Mouse (Mus musculus): ENCODE measurements around the gene Vsig1. TPM values are rescaled to one million over a fixed set of nuclear protein-coding genes. Genes with fewer than 3 reads are reported as not detected.

Gene Vsig1
- polyA plus RNA-seq, 1 experiment from 2014 or later, result 0.08 TPM

DNA sequence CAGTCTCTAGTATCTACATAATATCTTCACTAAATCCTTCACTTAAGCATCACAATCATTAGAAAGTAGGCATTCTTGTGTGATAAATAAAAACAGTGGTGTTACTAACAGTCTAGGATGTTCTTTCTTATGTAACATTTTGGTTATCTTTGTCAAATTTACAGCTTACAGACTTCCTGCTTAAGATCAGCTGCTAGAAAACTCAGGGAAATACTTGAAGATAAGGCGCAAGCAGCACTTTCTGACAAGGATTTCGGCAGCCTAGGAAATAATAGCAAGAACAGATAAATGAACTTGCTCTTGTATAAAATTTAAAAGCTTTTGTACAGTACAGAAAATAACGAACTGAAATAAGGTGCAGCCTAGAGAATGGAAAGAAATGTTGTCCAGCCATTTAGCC is 25.9 kb downstream of the Vsig1 start:
- no peak for ATAC-seq (ENCODE audit: insufficient read depth)
- no peaks in the 10 kb centered on the region for H3K4me1 ChIP-seq (ENCODE audit: insufficient read depth)
- no peak for TF ChIP-seq CTCF (IDR thresholded peaks at IDR 0.05; ENCODE audit: low read depth)
- no peaks in the 10 kb centered on the region for H3K9me3 ChIP-seq (ENCODE audit: low read depth, low read length)
- no peak overlapping the region for H3K9ac ChIP-seq
- H3K4me3 ChIP-seq (ENCODE audit: low read depth, low read length), result no peak overlapping the region
- 64% methylated on average over 3 of the region's 3 CpGs for WGBS
- H3K4me2 ChIP-seq, result no peak overlapping the region
- no peak for DNase-seq
- no peaks in the 10 kb centered on the region; the same call in 1 of the 2 replicates for H3K27me3 ChIP-seq (ENCODE audit: insufficient read depth, low read length)
- no peak overlapping the region for H3K27ac ChIP-seq (ENCODE audit: low read depth)
- H3K36me3 ChIP-seq (ENCODE audit: insufficient read depth), result no peaks in the 10 kb centered on the region

DNA sequence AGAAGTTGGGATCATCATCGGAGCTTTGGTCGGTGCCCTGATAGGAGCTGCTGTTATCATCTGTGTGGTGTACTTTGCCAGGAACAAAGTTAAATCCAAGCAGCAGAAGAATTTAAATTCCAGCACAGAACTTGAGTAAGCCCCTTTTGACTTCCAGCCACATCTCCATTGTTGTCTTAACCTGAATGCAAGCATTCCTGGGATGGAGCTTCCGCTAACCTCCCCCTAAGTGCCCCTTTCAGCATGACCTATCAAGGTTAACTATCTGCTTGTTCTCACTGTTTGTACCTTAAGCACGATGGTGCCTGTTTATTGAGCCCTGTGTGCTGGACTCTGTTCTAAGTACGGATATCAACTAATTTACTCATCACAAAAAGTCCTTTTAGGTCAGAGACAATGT is 28.9 kb downstream of the Vsig1 start:
- Histone ChIP-seq H3K4me2 (no peak overlapping the region), H3K9me3 (ENCODE audit: low read depth, low read length) (no peaks in the 10 kb centered on the region), H3K36me3 (ENCODE audit: insufficient read depth) (no peaks in the 10 kb centered on the region), H3K4me3 (ENCODE audit: low read depth, low read length) (no peak overlapping the region), H3K9ac (no peak overlapping the region), H3K27ac (ENCODE audit: low read depth) (no peak overlapping the region), H3K27me3 (ENCODE audit: insufficient read depth, low read length) (no peaks in the 10 kb centered on the region; the same call in 1 of the 2 replicates), H3K4me1 (ENCODE audit: insufficient read depth) (no peaks in the 10 kb centered on the region)
- DNase-seq, result no peak
- no peak for TF ChIP-seq CTCF (IDR thresholded peaks at IDR 0.05; ENCODE audit: low read depth)
- WGBS, result 54% methylated on average over 5 of the region's 5 CpGs
- no peak for ATAC-seq (ENCODE audit: insufficient read depth)

DNA sequence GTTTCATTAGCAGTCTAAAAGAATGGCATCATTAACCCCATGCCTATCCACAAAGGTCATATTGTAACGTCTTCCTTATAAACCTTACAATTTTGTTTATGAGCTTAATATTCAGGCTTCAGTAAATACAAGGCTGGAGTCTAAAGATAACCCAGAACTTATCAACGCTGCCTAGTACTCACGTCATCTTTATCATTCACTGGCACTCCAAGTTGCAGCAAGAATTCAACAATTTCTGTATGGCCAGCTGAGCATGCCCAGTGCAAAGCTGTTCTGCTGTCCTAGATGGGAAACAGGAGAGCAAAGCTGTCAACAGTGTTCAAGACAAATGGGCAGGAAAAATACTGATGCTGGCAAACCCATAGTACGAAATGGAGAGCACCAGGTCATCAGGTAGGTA is 46.2 kb downstream of the Vsig1 start:
- no peaks in the 10 kb centered on the region for H3K4me1 ChIP-seq (ENCODE audit: insufficient read depth)
- TF ChIP-seq CTCF (IDR thresholded peaks at IDR 0.05; ENCODE audit: low read depth), result no peak
- no peak overlapping the region for H3K4me2 ChIP-seq
- peaks cover 5% of the 10 kb centered on the region; the same call in 1 of the 2 replicates for H3K36me3 ChIP-seq (ENCODE audit: insufficient read depth)
- no peak for DNase-seq
- H3K9ac ChIP-seq, result no peak overlapping the region
- no peak overlapping the region for H3K4me3 ChIP-seq (ENCODE audit: low read depth, low read length)
- ATAC-seq (ENCODE audit: insufficient read depth), result no peak
- H3K9me3 ChIP-seq (ENCODE audit: low read depth, low read length), result no peaks in the 10 kb centered on the region
- no peak overlapping the region for H3K27ac ChIP-seq (ENCODE audit: low read depth)
- 85% methylated on average over 4 of the region's 4 CpGs for WGBS
- no peaks in the 10 kb centered on the region for H3K27me3 ChIP-seq (ENCODE audit: insufficient read depth, low read length)

DNA sequence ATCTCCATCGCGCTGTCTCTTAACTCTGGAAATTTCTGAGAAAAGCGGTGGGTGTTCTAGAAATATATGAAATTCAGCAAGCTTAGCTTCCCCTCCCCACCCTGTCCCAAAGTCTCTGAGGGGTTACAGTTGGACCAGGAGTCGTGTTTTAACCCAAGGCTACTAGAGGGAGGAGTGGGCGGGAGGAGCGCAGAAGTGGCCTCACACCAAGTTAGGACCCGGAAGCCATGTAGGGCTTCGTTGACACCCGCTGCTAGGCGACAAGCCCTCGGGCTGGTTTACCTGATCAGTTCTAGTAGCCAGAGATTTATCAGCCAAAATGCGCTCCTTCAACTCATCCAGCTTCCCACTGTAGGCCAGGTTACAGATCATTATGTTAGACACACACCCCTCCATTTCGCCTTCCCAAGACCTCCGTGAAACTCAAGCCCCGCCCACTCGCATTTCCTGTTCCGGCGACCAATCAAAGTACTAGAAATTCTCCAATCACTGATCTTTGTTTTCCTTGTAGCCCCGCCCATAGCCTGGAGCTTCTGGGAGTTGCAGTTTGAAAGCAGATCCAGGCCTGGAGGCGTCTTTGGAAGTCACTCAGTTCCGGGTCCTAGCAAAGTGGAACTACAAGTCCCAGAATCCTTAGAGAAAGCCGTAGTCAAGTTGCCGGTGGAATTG is 49.0 kb downstream of the Vsig1 start, which contains the start of the genes Psmd10 and Atg4a:
Gene Psmd10 (minus strand): TSS at position 457 of the 669 bp plus-strand sequence.
Gene Atg4a (plus strand): TSS at position 636 of the 669 bp plus-strand sequence.
- H3K9ac ChIP-seq, result peak within 1 kb of the TSS; percentile 49
- H3K4me2 ChIP-seq, result peak within 1 kb of the TSS; percentile 66
- H3K27ac ChIP-seq (ENCODE audit: low read depth), result no peak within 1 kb of the TSS
- no peaks in the 10 kb centered on the region for H3K36me3 ChIP-seq (ENCODE audit: insufficient read depth)
- ATAC-seq (ENCODE audit: insufficient read depth) (peak; percentile 98), DNase-seq (peak; percentile 95)
- no peak for TF ChIP-seq CTCF (IDR thresholded peaks at IDR 0.05; ENCODE audit: low read depth)
- no peaks in the 10 kb centered on the region for H3K9me3 ChIP-seq (ENCODE audit: low read depth, low read length)
- no peaks in the 10 kb centered on the region for H3K4me1 ChIP-seq (ENCODE audit: insufficient read depth)
- H3K4me3 ChIP-seq (ENCODE audit: low read depth, low read length), result peak within 1 kb of the TSS; percentile 45
- 13% methylated on average over 23 of the region's 23 CpGs for whole genome bisulfite sequencing
- H3K27me3 ChIP-seq (ENCODE audit: insufficient read depth, low read length), result no peaks in the 10 kb centered on the region

GRCm38 (mm10) chrX:140956959-140957358 is 49.6 kb downstream of the Vsig1 start:
- no peaks in the 10 kb centered on the region for H3K36me3 ChIP-seq (ENCODE audit: insufficient read depth)
- 15% methylated on average over 5 of the region's 5 CpGs for WGBS
- H3K9me3 ChIP-seq (ENCODE audit: low read depth, low read length), result no peaks in the 10 kb centered on the region
- H3K27me3 ChIP-seq (ENCODE audit: insufficient read depth, low read length), result no peaks in the 10 kb centered on the region
- DNase-seq (no peak), ATAC-seq (ENCODE audit: insufficient read depth) (no peak)
- peak overlapping the region; percentile 36 for H3K9ac ChIP-seq
- peak overlapping the region; percentile 66 for H3K4me2 ChIP-seq
- H3K4me1 ChIP-seq (ENCODE audit: insufficient read depth), result no peaks in the 10 kb centered on the region
- H3K4me3 ChIP-seq (ENCODE audit: low read depth, low read length), result peak overlapping the region; percentile 45
- TF ChIP-seq CTCF (IDR thresholded peaks at IDR 0.05; ENCODE audit: low read depth), result peak; percentile 4; the same call in 1 of the 2 replicates
- no peak overlapping the region for H3K27ac ChIP-seq (ENCODE audit: low read depth)

- H3K27me3 ChIP-seq (ENCODE audit: insufficient read depth, low read length), result no peaks in the 10 kb centered on the region
- H3K9me3 ChIP-seq (ENCODE audit: low read depth, low read length), result no peaks in the 10 kb centered on the region
- DNase-seq, result no peak
- H3K4me3 ChIP-seq (ENCODE audit: low read depth, low read length), result no peak overlapping the region
- no peaks in the 10 kb centered on the region for H3K4me1 ChIP-seq (ENCODE audit: insufficient read depth)
- WGBS, result 87% methylated on average over 1 of the region's 1 CpGs
- H3K9ac ChIP-seq, result no peak overlapping the region
- H3K4me2 ChIP-seq, result no peak overlapping the region
- no peak overlapping the region for H3K27ac ChIP-seq (ENCODE audit: low read depth)
- TF ChIP-seq CTCF (IDR thresholded peaks at IDR 0.05; ENCODE audit: low read depth), result no peak
- no peaks in the 10 kb centered on the region for H3K36me3 ChIP-seq (ENCODE audit: insufficient read depth)
- no peak for ATAC-seq (ENCODE audit: insufficient read depth)
Observed at GRCm38 (mm10) chrX:140978943-140979342, 71.5 kb downstream of the Vsig1 start.

DNA sequence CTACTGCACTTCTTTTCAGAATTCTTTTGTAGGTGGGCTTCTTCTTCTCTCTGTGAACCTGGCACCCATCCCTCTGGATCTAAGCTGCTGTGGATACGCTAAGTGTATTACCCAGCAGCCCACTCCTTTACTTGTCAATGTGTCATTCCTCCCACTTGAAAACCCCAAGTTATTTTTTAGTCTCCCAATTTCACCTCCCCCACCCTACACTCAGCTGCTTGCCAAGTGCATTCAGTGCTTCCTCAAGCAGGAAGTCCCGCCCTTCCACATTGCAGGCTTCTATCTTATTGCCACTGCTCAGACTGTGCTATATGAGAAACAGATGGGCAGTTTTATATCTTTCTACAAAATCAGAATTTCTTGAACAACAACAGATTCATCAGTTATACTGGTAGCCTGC is 72.1 kb downstream of the Vsig1 start:
- H3K27me3 ChIP-seq (ENCODE audit: insufficient read depth, low read length), result no peaks in the 10 kb centered on the region
- WGBS, result 75% methylated on average over 2 of the region's 2 CpGs
- H3K9me3 ChIP-seq (ENCODE audit: low read depth, low read length), result no peaks in the 10 kb centered on the region
- H3K9ac ChIP-seq, result no peak overlapping the region
- DNase-seq, result peak; percentile 40
- H3K4me1 ChIP-seq (ENCODE audit: insufficient read depth), result no peaks in the 10 kb centered on the region
- H3K4me2 ChIP-seq, result no peak overlapping the region
- no peaks in the 10 kb centered on the region for H3K36me3 ChIP-seq (ENCODE audit: insufficient read depth)
- ATAC-seq (ENCODE audit: insufficient read depth), result no peak
- TF ChIP-seq CTCF (IDR thresholded peaks at IDR 0.05; ENCODE audit: low read depth), result no peak
- H3K4me3 ChIP-seq (ENCODE audit: low read depth, low read length), result no peak overlapping the region
- H3K27ac ChIP-seq (ENCODE audit: low read depth), result no peak overlapping the region

Data from lung, embryonic 14.5 days (tissue).